Mouse (Mus musculus): ENCODE data around the gene Map4k3. TPM values are rescaled to one million over a fixed set of nuclear protein-coding genes. Genes with fewer than 3 reads are reported as not detected.
A peak's percentile ranks its signal among the peaks of the same experiment; 100 is the strongest.

The Map4k3 gene
- polyA plus RNA-seq, 1 experiment from 2014 or later, result 25.3 TPM

DNA sequence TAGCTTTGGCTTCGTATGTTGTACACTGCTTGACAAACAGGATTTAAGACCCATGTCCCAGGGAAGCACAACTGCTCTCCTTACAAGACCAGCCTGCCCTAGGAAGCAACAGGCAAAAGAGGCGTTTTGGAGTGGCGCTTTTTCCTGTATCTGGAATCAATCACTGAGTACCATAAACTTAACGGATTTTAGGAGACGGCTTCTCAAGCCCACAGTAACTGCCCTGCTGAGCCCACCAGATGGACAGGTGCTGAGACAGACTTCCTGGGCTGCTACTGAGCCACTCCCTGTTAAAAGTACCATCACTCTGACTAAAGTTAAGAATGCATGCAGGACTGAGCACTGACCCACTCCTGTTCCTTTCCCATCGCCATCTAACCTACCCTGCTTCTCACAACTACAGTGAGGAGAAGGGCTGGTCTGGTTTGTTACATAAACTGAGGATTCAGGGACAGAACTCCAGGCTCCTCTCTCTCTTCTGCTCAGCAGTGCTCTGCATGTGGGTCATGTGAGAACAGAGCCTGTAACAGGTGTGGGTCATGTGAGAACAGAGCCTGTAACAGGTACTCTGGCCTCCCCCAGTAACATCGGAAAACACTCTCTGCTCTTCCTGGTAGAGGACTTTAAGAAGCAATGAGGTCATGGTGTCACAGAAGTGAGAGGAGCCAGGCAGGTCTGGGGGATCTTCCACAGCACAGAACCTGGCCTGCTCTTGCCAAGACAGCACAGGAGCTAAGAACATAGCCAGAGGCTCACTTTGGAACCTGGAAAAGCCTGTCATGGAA, 65.3 kb downstream of the Map4k3 start:
- peak overlapping the region; percentile 59 for H3K27ac ChIP-seq
- H3K4me1 ChIP-seq, result peaks cover 31% of the 10 kb centered on the region
- no peaks in the 10 kb centered on the region for H3K27me3 ChIP-seq (ENCODE audit: low read depth, poor library complexity, severe bottlenecking)
- H3K4me3 ChIP-seq, result no peak overlapping the region
- 31% methylated on average over 7 of the region's 7 CpGs for whole genome bisulfite sequencing
- no peaks in the 10 kb centered on the region; the same call in 1 of the 2 replicates for H3K36me3 ChIP-seq
- H3K9me3 ChIP-seq (replicated peaks), result no peaks in the 10 kb centered on the region
- DNase-seq (ENCODE audit: low spot score), result no peak

DNA sequence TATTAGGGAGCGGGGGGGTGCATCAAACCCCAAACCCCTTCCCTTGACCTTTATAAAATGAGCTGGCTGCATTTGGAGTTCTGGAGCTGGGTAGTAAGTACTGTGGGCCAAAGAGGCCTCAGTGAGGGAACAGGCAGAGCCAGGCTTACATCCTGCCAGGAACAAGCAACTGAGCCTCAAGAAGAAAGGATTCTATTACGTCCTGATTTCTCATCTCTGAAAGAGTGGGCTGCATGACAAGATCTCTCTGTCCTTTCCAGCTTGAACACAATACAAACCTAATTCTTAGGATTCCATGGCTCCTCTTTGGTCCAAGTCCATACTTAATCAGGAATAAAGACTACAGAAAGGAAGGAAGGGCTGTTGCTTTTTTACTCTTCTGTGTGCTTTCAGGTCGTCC, 66.4 kb downstream of the Map4k3 start:
- peaks cover 26% of the 10 kb centered on the region for H3K4me1 ChIP-seq
- no peak overlapping the region for H3K4me3 ChIP-seq
- H3K9me3 ChIP-seq (replicated peaks), result no peaks in the 10 kb centered on the region
- no peak for DNase-seq (ENCODE audit: low spot score)
- H3K27ac ChIP-seq, result no peak overlapping the region
- WGBS, result 88% methylated on average over 3 of the region's 3 CpGs
- no peaks in the 10 kb centered on the region for H3K27me3 ChIP-seq (ENCODE audit: low read depth, poor library complexity, severe bottlenecking)
- H3K36me3 ChIP-seq, result no peaks in the 10 kb centered on the region; the same call in 1 of the 2 replicates

DNA sequence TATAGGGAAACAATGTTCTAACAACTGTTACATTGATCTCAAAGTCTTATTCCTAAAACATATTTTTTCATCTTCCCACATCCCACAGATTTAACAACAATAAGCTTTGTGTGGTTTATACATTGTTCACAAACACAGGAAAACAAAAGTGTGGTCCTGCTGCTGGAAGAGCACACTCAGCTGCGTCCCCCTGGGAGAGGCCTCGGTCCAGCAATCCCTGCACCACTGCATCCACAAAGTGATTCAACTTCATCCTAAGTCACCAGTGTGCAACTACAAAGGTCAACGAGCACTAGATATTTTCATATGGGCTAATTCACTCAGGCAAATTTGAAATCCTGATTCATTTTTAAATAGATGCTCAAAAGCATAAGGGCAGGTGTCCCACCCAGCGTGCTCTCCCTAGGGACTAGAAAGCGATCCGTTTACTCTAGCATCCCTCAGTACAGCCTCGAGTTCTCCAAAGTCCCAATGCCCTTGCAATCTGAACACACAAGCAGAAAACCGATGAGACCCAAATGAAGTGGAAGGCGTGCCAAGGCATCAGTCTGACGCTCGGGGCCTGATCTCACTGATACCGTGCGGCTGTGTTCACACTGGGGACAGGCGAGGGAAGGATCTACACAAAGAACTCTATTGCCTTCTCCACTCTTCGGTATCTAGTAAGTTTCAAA, 67.4 kb downstream of the Map4k3 start:
- WGBS, result 95% methylated on average over 15 of the region's 15 CpGs
- Histone ChIP-seq H3K4me1 (peaks cover 26% of the 10 kb centered on the region), H3K27ac (no peak overlapping the region), H3K9me3 (replicated peaks) (no peaks in the 10 kb centered on the region), H3K36me3 (no peaks in the 10 kb centered on the region; the same call in 1 of the 2 replicates), H3K4me3 (no peak overlapping the region), H3K27me3 (ENCODE audit: low read depth, poor library complexity, severe bottlenecking) (no peaks in the 10 kb centered on the region)
- no peak for DNase-seq (ENCODE audit: low spot score)

DNA sequence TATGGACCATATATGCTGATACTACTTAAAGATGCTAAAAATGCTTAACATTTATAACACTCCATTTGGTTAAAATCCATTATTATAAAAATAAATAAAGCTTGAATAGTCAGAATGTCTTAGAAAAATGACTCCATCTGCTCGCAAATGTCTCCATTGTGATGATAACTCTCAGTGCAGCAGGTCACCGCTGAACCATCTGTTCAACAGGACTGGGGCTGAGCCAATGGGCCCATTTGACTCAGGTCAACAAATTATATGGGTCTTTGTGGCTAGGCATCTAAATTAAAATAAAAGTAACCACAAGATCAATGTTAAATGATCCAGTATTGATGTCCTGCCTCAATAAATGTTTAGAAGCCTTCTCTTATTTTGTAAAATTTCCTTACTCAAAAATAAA, 68.1 kb downstream of the Map4k3 start:
- H3K36me3 ChIP-seq, result peaks cover 5% of the 10 kb centered on the region
- 91% methylated on average over 2 of the region's 2 CpGs for WGBS
- DNase-seq (ENCODE audit: low spot score), result no peak

DNA sequence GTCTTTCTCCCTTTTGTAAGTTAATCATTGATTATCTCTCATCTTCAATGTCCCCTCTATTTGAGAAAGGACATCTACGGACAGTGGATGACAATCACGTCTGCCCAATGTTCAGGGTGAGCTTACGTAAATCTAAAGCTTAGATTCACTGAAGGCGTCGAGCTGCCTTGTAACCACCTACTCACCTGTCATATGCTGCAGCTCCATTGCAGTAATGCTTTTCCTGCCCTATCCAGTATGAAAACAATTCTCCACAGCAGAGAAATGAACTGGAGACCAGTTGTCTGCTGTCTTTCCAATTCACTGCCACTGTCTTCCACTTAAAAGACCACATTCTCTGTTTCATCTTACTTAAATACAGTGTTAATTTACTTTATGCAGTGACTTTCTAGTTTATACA, 68.5 kb downstream of the Map4k3 start:
- 90% methylated on average over 5 of the region's 5 CpGs for WGBS
- no peak overlapping the region for H3K27ac ChIP-seq
- H3K36me3 ChIP-seq, result peaks cover 9% of the 10 kb centered on the region
- no peaks in the 10 kb centered on the region for H3K9me3 ChIP-seq (replicated peaks)
- no peak overlapping the region for H3K4me3 ChIP-seq
- no peak for DNase-seq (ENCODE audit: low spot score)
- H3K4me1 ChIP-seq, result peaks cover 26% of the 10 kb centered on the region
- no peaks in the 10 kb centered on the region for H3K27me3 ChIP-seq (ENCODE audit: low read depth, poor library complexity, severe bottlenecking)

More for the DNA sequence above, 68.1 kb downstream of the Map4k3 start:
- no peak overlapping the region for H3K4me3 ChIP-seq
- H3K9me3 ChIP-seq (replicated peaks), result no peaks in the 10 kb centered on the region
- no peaks in the 10 kb centered on the region for H3K27me3 ChIP-seq (ENCODE audit: low read depth, poor library complexity, severe bottlenecking)
- H3K27ac ChIP-seq, result no peak overlapping the region
- peaks cover 26% of the 10 kb centered on the region for H3K4me1 ChIP-seq

DNA sequence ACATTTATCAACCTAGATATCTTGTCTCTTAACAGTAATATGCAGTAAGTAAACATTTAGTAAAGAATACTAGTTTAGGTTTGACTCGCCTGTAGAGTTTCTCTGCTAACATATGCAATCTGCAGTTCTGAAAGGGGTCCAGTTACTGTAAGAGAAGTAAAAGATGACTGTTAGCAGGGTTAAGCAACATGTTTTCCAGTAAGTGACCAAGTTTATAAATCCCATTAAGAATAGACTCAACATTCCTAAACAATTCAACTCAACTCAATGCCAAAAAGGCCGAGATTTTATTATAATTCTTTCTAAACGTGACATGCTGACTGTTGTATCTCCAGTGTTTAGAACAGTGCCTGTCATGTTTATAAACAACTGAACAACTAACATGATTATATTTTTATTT, 74.0 kb downstream of the Map4k3 start:
- no peaks in the 10 kb centered on the region for H3K9me3 ChIP-seq (replicated peaks)
- no peaks in the 10 kb centered on the region for H3K27me3 ChIP-seq (ENCODE audit: low read depth, poor library complexity, severe bottlenecking)
- 90% methylated on average over 3 of the region's 3 CpGs for WGBS
- H3K4me1 ChIP-seq, result peaks cover 8% of the 10 kb centered on the region; the same call in 1 of the 2 replicates
- H3K4me3 ChIP-seq, result no peak overlapping the region
- H3K27ac ChIP-seq, result no peak overlapping the region
- H3K36me3 ChIP-seq, result peaks cover 38% of the 10 kb centered on the region
- no peak for DNase-seq (ENCODE audit: low spot score)

DNA sequence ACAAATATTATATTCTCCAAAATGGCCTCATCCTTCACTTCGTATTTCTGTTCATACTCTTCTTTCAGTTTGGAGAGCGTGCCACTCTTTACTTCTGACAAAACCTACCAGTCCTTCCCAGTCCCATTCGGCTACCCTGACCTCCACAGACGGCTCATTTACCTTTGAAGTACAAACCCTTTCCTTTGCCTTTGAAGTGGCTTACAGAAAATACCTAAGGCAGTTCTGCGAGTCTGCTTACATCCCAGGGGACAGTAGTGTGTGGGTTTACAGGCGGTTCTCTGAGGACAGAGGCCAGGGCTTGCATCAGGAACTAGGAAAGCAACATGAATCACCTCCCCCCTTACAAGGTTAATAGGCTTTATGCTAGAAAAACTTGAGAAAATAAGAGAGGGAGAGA, 75.5 kb downstream of the Map4k3 start:
- peaks cover 52% of the 10 kb centered on the region for H3K36me3 ChIP-seq
- no peak for DNase-seq (ENCODE audit: low spot score)
- H3K27ac ChIP-seq, result no peak overlapping the region

DNA sequence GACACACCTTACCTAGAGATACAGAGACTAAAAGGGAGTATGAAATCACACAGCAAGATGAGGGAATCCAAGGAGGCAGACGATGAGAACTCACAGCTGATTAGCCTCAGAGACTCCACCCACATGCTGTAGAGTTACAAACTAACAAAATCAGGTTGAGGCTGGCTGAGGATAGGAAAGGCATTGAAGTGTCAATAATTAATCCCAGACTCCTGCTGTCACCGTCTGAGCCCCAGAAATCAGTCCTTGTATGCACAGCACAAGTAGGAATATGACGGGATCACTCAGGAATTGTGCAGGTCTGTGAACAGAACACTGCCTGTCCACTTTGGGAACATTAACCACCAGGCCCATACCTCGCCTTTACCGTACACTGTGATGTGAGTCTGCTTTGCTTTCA, 81.4 kb downstream of the Map4k3 start:
- no peak overlapping the region for H3K27ac ChIP-seq
- H3K9me3 ChIP-seq (replicated peaks), result no peaks in the 10 kb centered on the region
- no peaks in the 10 kb centered on the region for H3K4me1 ChIP-seq
- H3K4me3 ChIP-seq, result no peak overlapping the region
- no peaks in the 10 kb centered on the region for H3K27me3 ChIP-seq (ENCODE audit: low read depth, poor library complexity, severe bottlenecking)
- 77% methylated on average over 5 of the region's 5 CpGs for WGBS
- no peak for DNase-seq (ENCODE audit: low spot score)
- peaks cover 75% of the 10 kb centered on the region for H3K36me3 ChIP-seq

More for the DNA sequence above, 75.5 kb downstream of the Map4k3 start:
- H3K27me3 ChIP-seq (ENCODE audit: low read depth, poor library complexity, severe bottlenecking), result no peaks in the 10 kb centered on the region
- no peaks in the 10 kb centered on the region for H3K9me3 ChIP-seq (replicated peaks)
- WGBS, result 51% methylated on average over 6 of the region's 6 CpGs
- H3K4me1 ChIP-seq, result peaks cover 8% of the 10 kb centered on the region; the same call in 1 of the 2 replicates
- no peak overlapping the region for H3K4me3 ChIP-seq

DNA sequence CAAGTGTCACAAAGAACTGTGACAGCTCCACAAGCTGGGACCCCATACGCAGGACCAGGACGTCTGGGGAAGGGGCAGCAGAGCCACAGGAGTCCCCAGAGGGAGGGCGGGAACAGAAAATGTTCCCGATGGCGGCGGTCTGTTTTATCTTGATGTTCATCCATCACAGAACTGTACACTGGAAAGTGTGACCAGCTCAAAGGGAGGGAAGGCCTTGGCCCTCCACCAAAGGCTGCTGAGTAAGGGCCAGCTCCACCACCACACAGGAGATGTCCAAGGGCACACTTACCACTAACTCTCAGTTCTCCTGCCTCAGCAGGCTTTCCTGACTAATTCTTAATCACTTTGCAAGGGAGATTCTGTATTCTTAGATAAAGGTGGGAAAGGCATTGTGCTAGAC, 82.2 kb downstream of the Map4k3 start:
- Histone ChIP-seq H3K27ac (no peak overlapping the region), H3K36me3 (peaks cover 75% of the 10 kb centered on the region), H3K27me3 (ENCODE audit: low read depth, poor library complexity, severe bottlenecking) (no peaks in the 10 kb centered on the region), H3K4me3 (no peak overlapping the region), H3K4me1 (no peaks in the 10 kb centered on the region), H3K9me3 (replicated peaks) (no peaks in the 10 kb centered on the region)
- 86% methylated on average over 6 of the region's 6 CpGs for WGBS
- no peak for DNase-seq (ENCODE audit: low spot score)

DNA sequence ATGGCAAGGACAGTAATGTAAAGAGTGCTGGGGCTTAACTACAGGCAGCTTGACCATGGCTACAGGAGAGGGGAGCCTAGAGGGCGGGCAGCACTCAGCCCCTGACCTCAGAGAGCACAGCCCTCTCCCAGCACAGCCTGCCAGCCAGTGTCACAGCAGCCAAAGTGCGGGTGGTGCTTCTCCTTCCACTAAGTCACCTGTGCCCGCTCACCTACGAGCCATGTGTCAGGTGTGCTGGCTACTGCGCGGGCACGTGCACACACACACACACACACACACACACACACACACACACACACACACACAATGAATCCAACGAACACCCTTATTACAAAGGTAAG, 82.6 kb downstream of the Map4k3 start:
- no peaks in the 10 kb centered on the region for H3K9me3 ChIP-seq (replicated peaks)
- no peaks in the 10 kb centered on the region for H3K27me3 ChIP-seq (ENCODE audit: low read depth, poor library complexity, severe bottlenecking)
- no peaks in the 10 kb centered on the region for H3K4me1 ChIP-seq
- WGBS, result 96% methylated on average over 8 of the region's 8 CpGs
- DNase-seq (ENCODE audit: low spot score), result no peak
- no peak overlapping the region for H3K27ac ChIP-seq
- H3K4me3 ChIP-seq, result no peak overlapping the region
- H3K36me3 ChIP-seq, result peaks cover 79% of the 10 kb centered on the region

DNA sequence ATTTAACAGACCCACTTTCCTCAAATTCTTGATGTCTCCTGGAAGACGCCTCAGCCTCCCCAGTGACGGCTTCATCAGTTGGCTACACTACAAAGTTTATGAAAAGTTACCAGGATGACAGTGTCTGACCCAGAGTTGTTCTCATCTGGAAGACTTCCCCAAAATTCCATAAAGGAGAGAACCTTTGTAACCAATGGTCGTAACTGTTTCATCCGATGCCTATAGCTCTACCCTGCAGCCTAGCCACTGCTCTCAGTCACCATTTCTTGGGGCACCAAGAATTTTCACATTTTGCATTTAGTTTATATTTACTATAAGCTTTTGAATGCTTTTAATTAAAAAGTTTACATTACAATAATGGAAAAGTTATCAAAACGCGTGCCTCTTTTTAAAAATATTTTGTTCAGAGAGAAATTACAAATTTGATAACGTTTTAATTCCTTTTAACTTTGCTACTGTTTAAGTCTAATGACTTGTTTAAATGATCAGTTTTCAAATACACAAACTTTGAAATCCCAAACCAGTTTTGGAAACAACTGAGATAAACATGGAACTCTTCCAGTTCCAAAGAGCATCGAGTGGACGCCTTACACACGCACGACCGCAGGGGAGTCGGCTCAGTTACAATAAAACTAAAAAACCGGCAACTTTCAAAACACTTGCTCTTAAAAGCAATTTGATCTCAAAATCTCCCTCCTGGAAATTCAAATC, 83.1 kb downstream of the Map4k3 start:
- H3K36me3 ChIP-seq, result peaks cover 83% of the 10 kb centered on the region
- no peak overlapping the region for H3K4me3 ChIP-seq
- no peak overlapping the region for H3K27ac ChIP-seq
- 96% methylated on average over 14 of the region's 14 CpGs for WGBS
- H3K27me3 ChIP-seq (ENCODE audit: low read depth, poor library complexity, severe bottlenecking), result no peaks in the 10 kb centered on the region
- no peaks in the 10 kb centered on the region for H3K4me1 ChIP-seq
- DNase-seq (ENCODE audit: low spot score), result no peak
- no peaks in the 10 kb centered on the region for H3K9me3 ChIP-seq (replicated peaks)

DNA sequence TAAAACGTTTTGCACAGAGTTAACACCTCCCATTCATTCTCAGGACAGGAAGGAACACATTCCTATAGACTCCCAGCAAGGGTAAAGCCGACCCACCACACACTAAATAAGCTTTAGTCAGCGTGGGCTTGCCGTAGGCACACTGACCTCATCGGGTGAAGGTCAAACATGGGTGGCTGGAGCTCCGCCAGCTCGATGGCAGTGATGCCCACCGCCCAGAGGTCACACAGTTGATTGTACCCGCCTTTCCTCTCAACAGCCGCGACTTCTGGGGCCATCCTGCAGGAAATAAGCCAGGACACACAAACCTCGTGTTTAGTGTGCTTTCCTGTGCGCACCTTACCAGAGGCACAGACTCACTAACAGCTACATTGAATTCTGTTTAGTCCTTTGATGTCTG, 83.7 kb downstream of the Map4k3 start:
- no peaks in the 10 kb centered on the region for H3K9me3 ChIP-seq (replicated peaks)
- no peaks in the 10 kb centered on the region for H3K4me1 ChIP-seq
- H3K4me3 ChIP-seq, result no peak overlapping the region
- no peak overlapping the region for H3K27ac ChIP-seq
- peaks cover 83% of the 10 kb centered on the region for H3K36me3 ChIP-seq
- WGBS, result 79% methylated on average over 13 of the region's 13 CpGs
- DNase-seq (ENCODE audit: low spot score), result no peak
- no peaks in the 10 kb centered on the region for H3K27me3 ChIP-seq (ENCODE audit: low read depth, poor library complexity, severe bottlenecking)

DNA sequence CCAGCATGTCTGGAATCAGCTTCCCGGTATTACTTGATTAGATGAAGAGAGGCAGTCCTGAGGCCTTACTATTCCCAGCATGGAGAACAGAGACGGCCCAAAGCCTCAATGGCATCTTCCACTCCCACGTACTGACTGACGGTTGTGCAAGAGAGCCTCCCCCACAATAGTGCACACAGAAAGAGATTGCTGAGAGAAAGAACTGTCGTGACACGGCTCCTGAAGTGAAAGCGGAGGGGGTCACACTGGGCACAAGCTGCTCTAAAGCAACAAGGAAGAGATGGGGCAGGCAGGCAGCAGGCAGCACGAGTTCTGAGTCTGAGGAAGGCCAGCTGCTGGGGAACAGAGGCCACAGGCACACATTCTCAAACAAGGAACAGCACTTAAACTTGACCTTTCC, 90.2 kb downstream of the Map4k3 start:
- H3K27ac ChIP-seq, result no peak overlapping the region
- peaks cover 60% of the 10 kb centered on the region for H3K36me3 ChIP-seq
- H3K4me3 ChIP-seq, result no peak overlapping the region
- DNase-seq (ENCODE audit: low spot score), result no peak
- H3K9me3 ChIP-seq (replicated peaks), result no peaks in the 10 kb centered on the region
- H3K4me1 ChIP-seq, result no peaks in the 10 kb centered on the region
- no peaks in the 10 kb centered on the region for H3K27me3 ChIP-seq (ENCODE audit: low read depth, poor library complexity, severe bottlenecking)
- 89% methylated on average over 8 of the region's 8 CpGs for WGBS
